Mouse (Mus musculus) granulocyte monocyte progenitor cell, adult 5-6 weeks (primary cell): Measurements from ENCODE around the gene Nutm1. TPM values are rescaled to one million over a fixed set of nuclear protein-coding genes. Genes with fewer than 3 reads are reported as not detected.

Experiments used
- ATAC-seq: replicated peaks from 2 replicates; pipeline ENCODE4 v1.8.0; 2016; ENCODE audit warnings: mild to moderate bottlenecking, moderate TSS enrichment, inconsistent platforms; ENCODE audit not compliant: poor library complexity, severe bottlenecking
- total RNA-seq, 2 experiments: library from RNA; stranded (forward) in 1 of 2; stranded (reverse) in 1 of 2; fragments of 200-712, 200-1000 nt in 1 of 2; fragments of >200 nt in 1 of 2; fragmentation: Nextera tagmentation in 1 of 2; gene quantifications; 2 replicates each; pipeline ENCODE4 v1.2.3; 2014 to 2017

Nutm1 gene
- total RNA-seq, 2 experiments from 2014 or later, result not detected

DNA sequence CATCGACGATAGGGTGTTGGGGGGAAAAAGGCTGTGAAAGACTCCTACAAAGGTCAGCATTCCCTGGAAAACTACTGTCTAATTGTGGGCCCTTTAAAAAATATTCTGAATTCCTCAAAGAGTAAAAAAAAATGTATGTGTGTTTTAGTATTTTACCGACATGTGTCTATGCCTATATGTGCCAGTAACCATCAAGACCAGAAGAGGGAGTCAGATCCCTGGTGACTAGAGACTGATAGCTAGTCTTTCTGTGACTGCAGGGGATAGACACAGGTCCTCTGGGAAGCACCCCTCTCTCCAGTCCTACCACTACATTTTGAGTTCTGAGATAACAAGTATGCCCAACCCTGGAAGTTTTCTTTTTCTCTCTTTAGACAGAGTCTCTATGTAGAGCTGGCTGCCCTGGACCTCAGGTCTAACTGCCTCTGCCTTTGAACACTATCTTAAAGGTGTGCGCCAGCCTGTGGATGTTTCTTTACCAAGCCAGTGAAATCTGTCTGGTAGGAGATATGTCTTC lies 3.7 kb upstream of the Nutm1 start:
- 0 out of 2 replicates have a peak, but pooled peaks have one; percentile 17 for ATAC-seq

DNA sequence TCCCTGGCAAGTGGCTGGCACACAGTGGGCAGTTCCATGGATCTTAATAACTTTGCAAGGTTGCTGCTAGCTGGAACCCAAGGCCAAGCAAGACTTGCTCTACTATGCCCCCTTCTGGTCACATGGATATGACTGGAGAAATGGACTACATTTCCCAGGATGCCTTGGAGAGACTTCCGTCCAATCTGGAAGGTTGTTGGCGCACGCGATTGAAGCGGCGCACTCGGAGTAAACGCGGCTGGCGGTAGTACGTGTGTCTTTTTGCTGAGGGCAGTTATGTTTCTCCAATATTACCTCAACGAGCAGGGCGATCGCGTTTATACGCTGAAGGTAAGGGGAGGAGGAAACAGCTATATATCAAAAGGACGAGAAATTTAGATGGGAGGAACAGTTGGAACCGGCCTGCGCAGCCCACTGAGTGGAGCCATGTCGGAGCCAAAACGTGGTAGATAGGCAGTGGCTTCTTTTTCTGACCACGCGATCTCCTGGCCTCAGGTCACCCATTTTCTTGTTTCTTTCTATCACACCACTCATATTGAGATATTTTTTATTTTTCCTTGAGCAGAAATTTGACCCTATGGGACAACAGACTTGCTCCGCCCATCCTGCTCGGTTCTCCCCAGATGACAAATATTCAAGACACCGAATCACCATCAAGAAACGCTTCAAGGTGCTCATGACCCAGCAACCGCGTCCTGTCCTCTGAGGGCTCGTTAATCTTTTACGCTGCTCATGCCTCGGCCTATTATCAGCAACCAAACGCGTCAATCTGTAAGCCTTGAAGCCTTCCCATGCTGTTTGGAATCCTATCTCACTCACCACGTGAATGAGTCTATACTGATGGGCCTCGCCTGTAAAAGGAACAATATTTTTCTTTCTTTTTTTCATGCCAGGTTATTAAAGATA lies 2.9 kb upstream of the Nutm1 start, which contains the start of gene Nop10:
TSS of gene Nop10 (plus strand) at position 179 of the 906 bp plus-strand sequence.
- peak; percentile 55 for ATAC-seq

DNA sequence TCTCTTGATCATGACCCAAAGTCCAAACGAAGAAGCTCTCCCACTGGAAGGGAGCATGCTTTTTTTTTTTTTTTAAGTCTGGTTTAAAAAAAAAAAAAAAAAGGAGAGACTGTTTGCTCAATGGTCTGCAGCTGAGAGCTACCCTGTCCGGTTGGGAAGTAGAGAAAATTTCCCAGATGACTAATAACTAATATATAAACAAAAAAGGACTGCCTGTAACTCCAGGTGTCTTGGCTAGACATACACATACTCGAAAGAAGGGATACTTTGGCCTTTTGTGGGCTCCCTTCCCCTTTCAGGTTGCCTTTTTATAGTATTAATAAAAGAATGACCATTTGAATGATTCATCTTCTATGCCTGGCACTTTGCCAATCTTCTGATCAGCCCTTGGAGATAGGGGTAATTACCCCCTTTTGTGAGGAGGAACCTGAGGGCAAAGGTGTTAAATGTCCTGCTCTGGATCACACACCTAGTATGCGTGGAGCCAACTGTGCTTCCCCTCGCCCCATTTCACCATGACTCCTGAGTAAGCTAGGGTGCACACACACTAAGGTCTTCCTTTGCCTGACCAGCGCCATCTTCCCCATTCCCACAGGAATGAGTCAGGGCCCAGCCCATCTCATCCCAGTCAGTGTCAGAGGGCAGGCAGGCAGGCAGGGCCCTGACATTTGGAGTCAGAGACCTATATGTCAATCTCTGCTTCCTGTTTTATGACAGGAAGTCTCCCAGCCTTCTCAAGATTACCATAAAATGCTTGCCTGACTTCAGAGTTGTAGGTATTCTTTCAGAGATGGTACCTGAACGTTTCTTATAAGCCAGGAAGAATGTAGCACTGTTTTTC lies 4.2 kb downstream of the Nutm1 start:
- peak; percentile 65 for ATAC-seq

DNA sequence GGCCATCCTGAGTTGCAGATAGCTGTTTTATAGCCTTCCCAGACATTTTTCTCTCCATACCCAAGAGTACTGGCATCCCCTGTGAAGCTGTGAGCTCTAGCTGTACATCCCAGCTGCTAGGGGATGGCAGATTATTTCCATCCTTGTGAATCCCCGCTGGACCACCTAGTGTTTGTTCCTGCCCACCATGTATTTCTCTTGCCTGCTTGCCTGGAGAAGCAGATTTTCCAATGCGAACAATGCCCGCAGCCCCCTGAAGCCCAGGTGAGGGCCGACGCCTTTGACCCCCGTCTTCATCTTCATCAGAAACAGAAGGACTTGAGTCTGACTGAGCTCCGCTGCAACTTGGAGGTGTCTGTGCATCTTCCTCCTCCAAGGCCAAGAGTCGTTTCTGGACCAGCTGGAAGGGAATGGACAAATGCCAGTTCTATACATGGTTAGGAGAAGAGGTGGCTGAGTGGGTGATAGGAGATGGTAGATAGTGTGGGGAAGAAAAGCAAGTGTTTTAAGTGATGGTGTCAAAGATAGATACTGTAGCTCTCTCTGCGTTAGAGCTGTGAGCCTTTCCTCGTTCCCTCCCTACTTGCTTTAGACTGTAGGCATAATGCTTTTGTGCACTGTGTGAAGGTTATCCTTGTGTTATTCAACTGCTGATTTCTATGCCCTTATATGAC lies 9.2 kb downstream of the Nutm1 start:
- no peak for ATAC-seq

GRCm38 (mm10) chr2:112247323-112247722 lies 11.8 kb downstream of the Nutm1 start:
- ATAC-seq, result peak; percentile 83

DNA sequence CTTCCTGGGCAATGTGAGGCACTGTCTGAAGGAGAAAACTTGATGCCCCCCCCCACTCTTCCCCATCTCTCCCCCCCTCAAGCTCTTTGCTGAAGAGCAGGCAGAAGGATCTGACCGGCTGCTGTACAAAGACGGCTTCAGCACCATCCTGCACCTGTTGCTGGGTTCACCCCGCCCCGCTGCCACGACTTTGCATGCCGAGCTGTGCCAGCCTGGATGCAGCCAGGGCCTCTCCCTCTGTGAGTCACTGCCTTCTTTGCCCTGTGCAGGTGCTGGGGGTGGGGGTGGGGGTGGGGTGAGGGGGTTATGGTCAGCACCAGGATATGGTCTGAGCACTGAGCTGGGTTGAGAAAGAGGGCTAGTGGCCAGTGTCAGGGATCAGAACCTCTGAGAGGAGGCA lies 12.9 kb downstream of the Nutm1 start:
- no peak for ATAC-seq

- no peak for ATAC-seq
Measured at GRCm38 (mm10) chr2:112245307-112245706, 13.8 kb downstream of the Nutm1 start.

GRCm38 (mm10) chr2:112241787-112242186 lies 17.3 kb downstream of the Nutm1 start:
- no peak for ATAC-seq

- peak; percentile 49 for ATAC-seq
Measured at GRCm38 (mm10) chr2:112239935-112240721, 19.0 kb downstream of the Nutm1 start.

GRCm38 (mm10) chr2:112239212-112239934 lies 19.7 kb downstream of the Nutm1 start, which contains the start of gene Lpcat4:
Lpcat4 (plus strand) TSS chr2:112239468.
- peak; percentile 80 for ATAC-seq

DNA sequence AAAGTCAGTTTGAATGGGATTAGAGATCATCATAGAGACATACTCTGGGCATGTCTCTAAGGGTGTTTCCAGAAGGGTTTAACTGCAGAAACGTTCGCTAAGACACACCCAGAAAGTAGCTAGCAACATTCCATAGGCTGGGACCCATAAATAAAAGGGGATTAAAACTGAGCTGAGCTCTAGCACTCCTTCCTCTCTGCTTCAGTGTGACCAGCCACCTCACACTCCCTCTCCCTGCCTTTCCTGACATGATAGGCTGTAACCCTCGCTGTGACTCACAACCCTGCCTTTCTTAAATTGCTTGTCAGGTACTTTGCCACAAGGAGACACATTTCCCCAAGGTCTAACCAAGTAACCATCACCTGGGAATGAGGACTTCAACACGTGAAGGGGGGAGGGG lies 21.1 kb downstream of the Nutm1 start:
- no peak for ATAC-seq

DNA sequence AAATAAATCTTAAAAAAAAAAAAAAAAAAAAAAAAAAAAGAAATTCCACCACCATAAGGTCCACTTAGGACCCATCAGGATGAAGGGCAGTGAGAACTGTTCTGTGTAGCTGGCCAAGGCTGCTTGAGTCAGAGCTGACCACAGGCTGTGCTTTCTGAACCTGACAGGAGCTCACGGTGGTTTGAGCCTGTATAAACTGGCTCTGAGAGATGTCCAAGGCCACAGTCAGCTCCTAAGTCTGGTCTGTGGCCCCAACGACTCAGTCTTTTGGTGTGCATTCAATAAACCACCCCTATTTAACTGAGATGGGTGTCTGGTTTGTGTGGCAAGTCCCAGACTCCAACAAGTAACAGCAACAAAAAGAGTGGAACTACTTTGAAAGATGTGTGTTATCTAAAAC lies 22.5 kb downstream of the Nutm1 start:
- no peak for ATAC-seq

GRCm38 (mm10) chr2:112232623-112233022 lies 26.5 kb downstream of the Nutm1 start:
- ATAC-seq, result peak; percentile 99

GRCm38 (mm10) chr2:112224356-112224755 lies 34.7 kb downstream of the Nutm1 start:
- no peak for ATAC-seq

- ATAC-seq, result peak; percentile 30; the same call in 1 of the 2 replicates
Measured at GRCm38 (mm10) chr2:112222607-112223006, 36.5 kb downstream of the Nutm1 start.

- ATAC-seq, result no peak
Measured at GRCm38 (mm10) chr2:112220880-112221279, 38.2 kb downstream of the Nutm1 start.

DNA sequence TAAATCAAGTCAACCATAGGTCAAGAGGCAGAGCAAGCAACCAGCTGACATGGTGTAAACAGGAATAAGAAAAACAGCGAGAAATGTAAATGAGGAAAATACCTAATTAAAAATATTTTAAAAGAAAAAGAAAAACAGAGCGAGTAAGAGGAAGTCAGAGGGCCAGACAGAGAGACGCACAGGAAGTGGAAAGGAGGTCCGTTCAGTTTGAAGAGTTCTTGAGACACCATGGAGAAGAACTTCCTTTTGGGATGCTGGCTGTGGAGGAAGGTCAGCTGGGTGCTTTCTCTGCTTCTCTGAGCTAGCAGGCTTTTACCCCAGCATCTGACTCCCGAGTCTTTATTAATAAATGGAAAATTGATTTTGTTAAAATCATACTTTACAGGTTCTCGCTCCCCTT lies 41.5 kb downstream of the Nutm1 start:
- peak; percentile 74 for ATAC-seq

- ATAC-seq, result peak; percentile 94
Measured at GRCm38 (mm10) chr2:112215977-112216376, 43.1 kb downstream of the Nutm1 start.

- ATAC-seq, result no peak
Measured at GRCm38 (mm10) chr2:112210699-112211098, 48.4 kb downstream of the Nutm1 start.
